Mouse (Mus musculus): ENCODE data around the gene Fitm1. TPM values are rescaled to one million over a fixed set of nuclear protein-coding genes. Genes with fewer than 3 reads are reported as not detected.

The Fitm1 gene
- polyA plus RNA-seq, 1 experiment from 2014 or later, result not detected

DNA sequence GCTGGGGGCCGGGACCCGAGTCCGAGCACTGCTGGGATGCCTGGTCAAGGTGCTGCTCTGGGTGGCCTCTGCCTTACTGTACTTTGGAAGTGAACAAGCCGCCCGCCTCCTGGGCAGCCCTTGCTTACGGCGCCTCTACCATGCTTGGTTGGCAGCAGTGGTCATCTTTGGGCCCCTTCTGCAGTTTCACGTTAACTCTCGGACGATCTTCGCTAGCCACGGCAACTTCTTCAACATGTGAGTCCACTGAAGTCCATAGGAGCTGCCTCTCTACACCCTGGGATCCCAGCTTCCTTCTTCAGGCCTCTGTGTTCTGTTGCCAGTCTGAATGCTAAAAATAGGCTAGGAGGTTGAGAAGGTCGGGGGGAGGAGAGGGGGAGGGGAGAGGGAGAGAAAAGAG, 294 bp downstream of the Fitm1 start:
- WGBS, result 77% methylated on average over 13 of the region's 13 CpGs
- no peak for ATAC-seq (ENCODE audit: low FRiP score, low read depth)

DNA sequence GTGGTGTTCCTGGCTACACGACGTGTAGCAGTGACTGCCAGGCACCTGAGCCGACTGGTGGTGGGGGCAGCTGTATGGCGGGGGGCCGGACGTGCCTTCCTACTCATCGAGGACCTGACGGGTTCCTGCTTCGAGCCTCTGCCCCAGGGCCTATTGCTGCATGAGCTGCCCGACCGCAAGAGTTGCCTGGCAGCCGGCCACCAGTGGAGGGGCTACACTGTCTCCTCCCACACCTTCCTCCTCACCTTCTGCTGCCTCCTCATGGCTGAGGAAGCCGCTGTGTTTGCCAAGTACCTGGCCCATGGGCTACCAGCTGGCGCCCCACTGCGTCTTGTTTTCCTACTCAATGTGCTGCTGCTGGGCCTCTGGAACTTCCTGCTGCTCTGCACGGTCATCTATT, 959 bp downstream of the Fitm1 start:
- Histone ChIP-seq H3K4me3 (no peak overlapping the region), H3K36me3 (peaks cover 15% of the 10 kb centered on the region), H3K9ac (replicated peaks) (no peak overlapping the region), H3K27me3 (no peaks in the 10 kb centered on the region), H3K9me3 (no peaks in the 10 kb centered on the region), H3K4me2 (replicated peaks) (no peak overlapping the region), H3K27ac (replicated peaks) (no peak overlapping the region), H3K4me1 (peaks cover 15% of the 10 kb centered on the region)
- no peak for ATAC-seq (ENCODE audit: low FRiP score, low read depth)
- WGBS, result 79% methylated on average over 16 of the region's 16 CpGs

More for the DNA sequence above, 294 bp downstream of the Fitm1 start:
- H3K9ac ChIP-seq (replicated peaks), result no peak overlapping the region
- H3K9me3 ChIP-seq, result no peaks in the 10 kb centered on the region
- H3K4me1 ChIP-seq, result peaks cover 15% of the 10 kb centered on the region
- no peaks in the 10 kb centered on the region for H3K27me3 ChIP-seq
- no peak overlapping the region for H3K4me3 ChIP-seq
- H3K36me3 ChIP-seq, result peaks cover 9% of the 10 kb centered on the region
- no peak overlapping the region for H3K27ac ChIP-seq (replicated peaks)
- H3K4me2 ChIP-seq (replicated peaks), result no peak overlapping the region

DNA sequence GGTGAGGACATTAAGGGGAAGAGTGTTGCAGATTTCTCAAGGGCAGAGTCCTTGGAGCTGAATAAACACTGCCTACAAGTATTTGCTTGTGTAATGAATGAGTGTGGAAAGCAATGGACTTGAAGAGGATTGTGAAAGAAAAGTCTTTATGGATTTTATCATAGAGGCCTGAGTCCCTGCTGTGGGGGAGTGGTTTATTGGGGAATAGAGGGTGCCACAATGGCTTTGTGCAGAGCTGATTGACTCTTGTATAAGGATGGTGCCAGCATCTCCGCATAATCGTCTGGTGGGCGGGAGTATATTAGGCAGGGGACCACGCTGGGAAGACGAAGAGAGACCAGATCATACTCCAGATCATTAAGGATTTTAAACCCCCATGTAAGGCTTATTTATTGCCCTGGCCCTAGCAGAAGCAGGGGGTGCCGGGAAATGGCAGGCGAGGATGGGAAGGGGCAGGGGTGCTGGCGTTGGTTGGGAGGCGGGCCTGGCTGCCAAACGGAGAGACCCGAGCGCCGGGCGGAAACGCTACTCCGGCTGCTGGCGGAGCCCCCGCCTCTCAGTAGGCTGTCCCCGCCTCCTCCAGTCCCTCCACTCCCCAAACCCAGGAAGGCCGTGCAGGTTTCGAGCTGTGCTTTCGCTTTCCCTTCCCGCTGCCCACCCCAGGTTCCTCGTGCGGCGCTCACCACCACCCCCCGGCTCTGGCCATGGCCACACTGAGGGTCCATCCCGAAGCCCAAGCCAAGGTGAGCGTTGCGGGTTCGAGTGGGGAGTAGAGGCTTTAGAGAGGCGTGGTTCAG, 2.7 kb downstream of the Fitm1 start, which contains the start of gene Psme1:
TSS of gene Psme1 (plus strand) at position 253 of the 797 bp plus-strand sequence.
- WGBS, result under 1% methylated on average over 29 of the region's 32 CpGs
- no peaks in the 10 kb centered on the region for H3K9me3 ChIP-seq

DNA sequence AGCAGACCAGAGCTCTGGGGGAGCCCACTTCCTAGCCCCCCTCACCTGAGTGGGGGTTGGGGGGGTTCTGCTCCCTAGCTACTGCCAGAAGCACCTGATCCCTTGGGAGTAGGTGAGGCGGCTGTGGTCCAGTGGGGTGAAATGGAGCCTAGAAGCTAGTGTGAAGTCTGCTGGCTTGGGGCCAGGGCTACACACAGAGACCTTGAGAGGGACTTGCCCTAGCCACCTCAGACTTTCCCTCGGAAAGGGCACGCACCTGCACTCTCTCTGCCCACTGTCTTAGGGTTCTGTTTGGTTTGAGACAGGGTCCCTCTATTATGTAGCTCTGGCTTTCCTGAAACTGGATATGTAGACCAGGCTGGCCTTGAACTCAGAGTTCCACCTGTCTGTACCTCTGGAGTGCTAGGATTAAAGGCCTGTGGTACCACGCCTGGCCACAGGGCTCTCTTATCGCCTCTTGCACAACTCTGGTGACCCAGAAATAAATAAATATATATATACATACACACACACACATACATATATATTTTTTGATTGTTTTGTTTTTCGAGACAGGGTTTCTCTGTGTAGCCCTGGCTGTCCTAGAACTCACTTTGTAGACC, 3.4 kb downstream of the Fitm1 start:
- Histone ChIP-seq H3K4me1 (peaks cover 15% of the 10 kb centered on the region), H3K36me3 (peaks cover 21% of the 10 kb centered on the region)
- peak; percentile 44; the same call in 1 of the 2 replicates for ATAC-seq (ENCODE audit: low FRiP score, low read depth)

More for the DNA sequence above, 2.7 kb downstream of the Fitm1 start, which contains the start of gene Psme1:
- H3K4me2 ChIP-seq (replicated peaks), result peak within 1 kb of the TSS; percentile 90
- ATAC-seq (ENCODE audit: low FRiP score, low read depth), result peak; percentile 88
- H3K4me3 ChIP-seq, result peak within 1 kb of the TSS; percentile 69
- H3K36me3 ChIP-seq, result peaks cover 21% of the 10 kb centered on the region
- H3K27ac ChIP-seq (replicated peaks), result peak within 1 kb of the TSS; percentile 82
- no peaks in the 10 kb centered on the region for H3K27me3 ChIP-seq
- peak within 1 kb of the TSS; percentile 81 for H3K9ac ChIP-seq (replicated peaks)
- peaks cover 15% of the 10 kb centered on the region for H3K4me1 ChIP-seq

DNA sequence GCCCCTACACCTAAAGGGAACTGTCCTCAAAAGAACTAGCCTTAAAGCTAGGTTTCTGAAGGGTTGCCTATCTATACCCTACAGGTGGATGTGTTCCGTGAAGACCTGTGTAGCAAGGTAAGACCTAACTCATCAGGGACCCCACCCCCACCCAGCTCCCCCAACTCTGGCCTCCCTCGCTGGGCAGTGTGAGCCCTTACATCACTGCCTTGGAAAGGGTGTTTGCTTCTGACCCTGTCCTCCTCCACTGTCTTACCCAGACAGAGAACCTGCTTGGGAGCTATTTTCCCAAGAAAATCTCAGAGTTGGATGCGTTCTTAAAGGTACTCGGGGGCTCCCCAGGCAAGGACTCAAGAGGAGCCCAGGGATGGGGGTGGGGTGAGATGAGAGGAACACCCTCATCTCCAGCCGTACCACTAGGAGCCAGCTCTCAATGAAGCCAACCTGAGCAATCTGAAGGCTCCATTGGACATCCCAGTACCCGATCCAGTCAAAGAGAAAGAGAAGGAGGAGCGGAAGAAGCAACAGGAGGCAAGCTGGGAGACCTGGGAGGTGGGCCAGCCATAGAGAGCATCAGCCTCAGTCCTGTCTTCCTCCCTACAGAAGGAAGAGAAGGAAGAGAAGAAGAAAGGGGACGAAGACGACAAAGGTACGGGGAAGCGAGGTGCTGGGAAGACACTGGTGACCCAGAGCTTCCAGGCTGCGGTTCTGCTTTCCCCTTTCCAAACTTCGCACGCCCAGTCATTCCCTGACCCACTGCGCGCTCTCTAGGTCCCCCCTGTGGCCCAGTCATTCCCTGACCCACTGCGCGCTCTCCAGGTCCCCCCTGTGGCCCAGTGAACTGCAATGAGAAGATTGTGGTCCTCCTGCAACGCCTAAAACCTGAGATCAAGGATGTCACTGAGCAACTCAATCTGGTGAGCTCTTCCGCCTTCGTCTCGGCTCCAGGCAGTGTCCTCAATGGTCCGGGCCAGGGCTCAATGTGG, 4.4 kb downstream of the Fitm1 start:
- 85% methylated on average over 23 of the region's 23 CpGs for WGBS
- Histone ChIP-seq H3K36me3 (peaks cover 21% of the 10 kb centered on the region), H3K27ac (replicated peaks) (no peak overlapping the region), H3K9me3 (no peaks in the 10 kb centered on the region), H3K4me1 (peaks cover 19% of the 10 kb centered on the region), H3K4me3 (no peak overlapping the region), H3K9ac (replicated peaks) (no peak overlapping the region), H3K4me2 (replicated peaks) (no peak overlapping the region), H3K27me3 (no peaks in the 10 kb centered on the region)
- no peak for ATAC-seq (ENCODE audit: low FRiP score, low read depth)

More for the DNA sequence above, 3.4 kb downstream of the Fitm1 start:
- Histone ChIP-seq H3K4me3 (peak overlapping the region; percentile 69), H3K9ac (replicated peaks) (peak overlapping the region; percentile 81), H3K9me3 (no peaks in the 10 kb centered on the region), H3K27ac (replicated peaks) (peak overlapping the region; percentile 82), H3K4me2 (replicated peaks) (peak overlapping the region; percentile 90), H3K27me3 (no peaks in the 10 kb centered on the region)
- WGBS, result 34% methylated on average over 6 of the region's 6 CpGs

DNA sequence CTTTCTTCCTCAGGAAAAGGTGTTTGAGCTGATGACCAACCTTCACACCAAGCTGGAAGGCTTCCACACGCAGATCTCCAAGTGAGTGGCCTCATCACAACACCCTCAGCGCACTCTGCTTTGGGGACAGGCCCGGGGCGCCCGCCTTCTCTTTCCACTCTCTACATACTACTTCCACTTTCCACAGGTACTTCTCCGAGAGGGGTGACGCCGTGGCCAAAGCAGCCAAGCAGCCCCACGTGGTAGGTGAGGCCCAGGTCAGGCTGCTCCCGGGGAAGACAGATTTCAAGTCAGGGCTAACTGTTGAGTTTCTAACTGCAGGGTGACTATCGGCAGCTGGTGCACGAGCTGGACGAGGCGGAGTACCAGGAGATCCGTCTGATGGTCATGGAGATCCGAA, 5.3 kb downstream of the Fitm1 start:
- peaks cover 21% of the 10 kb centered on the region for H3K36me3 ChIP-seq
- H3K4me1 ChIP-seq, result peaks cover 24% of the 10 kb centered on the region
- H3K9me3 ChIP-seq, result no peaks in the 10 kb centered on the region
- H3K4me3 ChIP-seq, result no peak overlapping the region
- no peaks in the 10 kb centered on the region for H3K27me3 ChIP-seq
- no peak for ATAC-seq (ENCODE audit: low FRiP score, low read depth)
- H3K27ac ChIP-seq (replicated peaks), result no peak overlapping the region
- no peak overlapping the region for H3K4me2 ChIP-seq (replicated peaks)
- WGBS, result 95% methylated on average over 16 of the region's 16 CpGs
- no peak overlapping the region for H3K9ac ChIP-seq (replicated peaks)

DNA sequence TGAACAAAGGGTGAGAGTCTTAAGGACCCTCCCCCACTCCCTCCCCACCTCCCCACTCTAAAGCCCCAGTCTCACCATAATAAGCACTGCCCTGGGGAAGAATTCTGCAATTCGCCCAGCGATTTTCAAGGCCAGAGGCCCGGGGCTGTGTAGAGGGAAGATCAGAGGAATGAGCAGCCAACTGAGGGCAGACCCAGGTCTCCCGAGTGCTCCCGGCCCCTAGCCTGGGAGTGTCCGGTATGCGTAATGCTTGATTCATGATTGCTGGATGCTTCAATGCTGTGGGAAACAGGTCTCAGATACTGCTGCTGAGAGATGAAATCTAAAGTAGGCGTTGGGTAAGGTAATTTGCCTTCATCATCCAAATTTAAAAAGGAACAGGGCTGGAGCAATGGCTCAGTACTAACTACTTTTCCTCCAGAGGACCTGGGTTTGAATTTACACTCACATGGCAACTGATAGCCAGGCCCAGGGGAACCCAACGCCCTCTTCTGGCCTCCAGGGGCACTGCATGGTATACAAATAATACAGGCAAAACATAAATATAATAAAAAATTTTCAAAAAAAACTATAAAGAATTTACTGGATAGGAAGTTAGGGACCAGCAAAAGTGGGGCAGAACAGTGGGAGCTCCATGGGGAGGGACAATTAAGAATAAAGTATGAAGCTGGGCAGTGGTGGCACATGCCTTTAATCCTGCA, 6.7 kb downstream of the Fitm1 start:
- ATAC-seq (ENCODE audit: low FRiP score, low read depth), result no peak
- H3K4me2 ChIP-seq (replicated peaks), result no peak overlapping the region
- H3K9me3 ChIP-seq, result no peaks in the 10 kb centered on the region
- peaks cover 24% of the 10 kb centered on the region for H3K4me1 ChIP-seq
- no peak overlapping the region for H3K27ac ChIP-seq (replicated peaks)
- no peak overlapping the region for H3K4me3 ChIP-seq
- no peaks in the 10 kb centered on the region for H3K27me3 ChIP-seq
- WGBS, result 79% methylated on average over 9 of the region's 9 CpGs
- no peak overlapping the region for H3K9ac ChIP-seq (replicated peaks)
- peaks cover 25% of the 10 kb centered on the region for H3K36me3 ChIP-seq

DNA sequence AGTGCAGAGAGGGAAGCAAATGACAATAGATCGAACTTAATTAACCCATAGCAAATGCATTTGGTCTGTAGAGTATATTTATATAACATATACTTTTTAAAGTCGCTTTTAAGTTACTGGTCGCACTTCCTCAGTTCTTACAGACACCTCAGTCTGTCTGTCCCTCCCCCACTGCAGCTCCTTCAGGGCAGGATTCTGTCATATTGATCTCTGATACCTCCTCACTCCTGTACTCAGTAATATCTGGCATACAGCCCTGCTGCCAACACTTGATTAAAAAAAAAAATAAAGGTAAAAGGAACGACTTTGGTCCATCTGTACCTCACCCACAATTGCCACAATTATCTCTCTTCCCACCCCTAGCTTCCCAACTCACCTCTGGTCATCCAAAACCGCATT, 8.9 kb downstream of the Fitm1 start:
- Histone ChIP-seq H3K27me3 (no peaks in the 10 kb centered on the region), H3K4me2 (replicated peaks) (peak overlapping the region; percentile 70), H3K9me3 (no peaks in the 10 kb centered on the region), H3K36me3 (peaks cover 32% of the 10 kb centered on the region), H3K4me3 (peak overlapping the region; percentile 46), H3K27ac (replicated peaks) (no peak overlapping the region), H3K9ac (replicated peaks) (peak overlapping the region; percentile 63; the same call in 1 of the 2 replicates), H3K4me1 (peaks cover 12% of the 10 kb centered on the region)
- 37% methylated on average over 5 of the region's 5 CpGs for WGBS
- ATAC-seq (ENCODE audit: low FRiP score, low read depth), result no peak

DNA sequence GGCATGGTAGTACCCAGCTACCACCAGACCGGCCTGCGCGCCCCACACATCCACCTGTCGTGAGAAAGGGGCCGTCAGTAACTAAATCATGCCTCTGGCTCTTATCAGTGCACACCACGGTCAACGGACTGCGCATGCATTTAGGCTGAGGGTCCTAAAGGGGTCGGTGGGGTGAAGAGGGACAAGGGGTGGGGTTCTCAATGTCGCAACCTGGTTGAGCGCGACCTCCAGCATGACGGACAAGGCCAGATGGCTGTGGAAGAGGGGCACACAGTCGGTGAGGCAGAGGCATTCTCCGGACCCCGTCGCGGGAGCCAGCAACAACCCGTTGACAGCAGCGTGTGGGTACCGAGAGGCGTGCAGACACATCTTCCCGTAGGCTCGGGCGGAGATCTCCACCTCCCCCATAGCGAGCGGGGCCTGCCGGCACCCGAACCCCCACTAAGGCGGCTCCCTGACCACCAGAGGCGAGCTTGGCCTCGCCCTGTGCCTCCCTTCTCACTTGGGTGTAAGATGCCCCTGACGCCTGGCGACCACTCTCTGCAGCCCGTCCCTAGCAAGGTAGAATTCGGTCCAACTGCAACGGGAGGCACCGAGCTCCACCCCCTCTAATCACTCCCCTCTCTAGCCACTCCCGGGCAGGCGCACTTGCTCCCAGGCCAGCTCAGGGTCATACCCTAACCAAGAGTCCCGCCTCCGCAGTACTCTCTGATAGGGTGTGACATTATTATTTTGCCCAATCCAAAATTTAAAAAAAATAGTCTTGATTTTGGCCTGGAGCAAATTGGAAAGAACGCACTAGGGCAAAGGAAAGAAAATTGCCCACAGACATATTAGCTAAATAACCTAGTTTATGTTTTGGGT, 9.5 kb downstream of the Fitm1 start, which contains the start of gene Emc9:
TSS of gene Emc9 (minus strand) at position 601 of the 864 bp plus-strand sequence.
- ATAC-seq (ENCODE audit: low FRiP score, low read depth), result peak; percentile 47; the same call in 1 of the 2 replicates
- Histone ChIP-seq H3K4me1 (peaks cover 12% of the 10 kb centered on the region), H3K36me3 (peaks cover 32% of the 10 kb centered on the region), H3K9ac (replicated peaks) (peak within 1 kb of the TSS; percentile 63), H3K4me3 (peak within 1 kb of the TSS; percentile 46), H3K27me3 (no peaks in the 10 kb centered on the region), H3K27ac (replicated peaks) (0 out of 2 replicates have a peak within 1 kb of the TSS, but pooled peaks have one; percentile 30), H3K4me2 (replicated peaks) (peak within 1 kb of the TSS; percentile 70), H3K9me3 (no peaks in the 10 kb centered on the region)
- 2% methylated on average over 43 of the region's 43 CpGs for WGBS

DNA sequence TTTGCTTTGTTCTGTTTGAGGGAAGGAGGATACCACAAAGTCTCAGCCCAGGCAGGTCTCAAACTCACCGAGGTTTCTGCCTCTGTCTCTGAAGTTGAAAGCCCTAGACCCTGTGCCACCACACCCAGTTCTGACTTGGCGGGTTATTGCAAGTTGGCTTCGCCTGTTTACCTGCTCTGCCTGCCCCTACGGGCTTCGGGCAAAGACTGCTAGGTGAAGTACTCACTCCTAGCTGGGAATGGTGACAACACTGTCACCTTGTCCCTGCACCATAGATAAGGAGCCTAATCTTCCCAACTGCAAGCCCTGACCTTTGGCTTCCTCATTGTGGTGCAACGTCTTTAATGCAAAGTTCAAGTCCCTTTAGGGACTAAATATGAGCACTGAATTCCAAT, 10.1 kb downstream of the Fitm1 start:
- Histone ChIP-seq H3K27ac (replicated peaks) (no peak overlapping the region), H3K9ac (replicated peaks) (no peak overlapping the region), H3K4me2 (replicated peaks) (peak overlapping the region; percentile 70), H3K4me1 (peaks cover 18% of the 10 kb centered on the region), H3K27me3 (no peaks in the 10 kb centered on the region), H3K9me3 (no peaks in the 10 kb centered on the region), H3K36me3 (peaks cover 25% of the 10 kb centered on the region), H3K4me3 (no peak overlapping the region; the same call in 1 of the 2 replicates)
- WGBS, result 63% methylated on average over 6 of the region's 6 CpGs
- no peak for ATAC-seq (ENCODE audit: low FRiP score, low read depth)
